Mouse (Mus musculus) testis, adult 2 months (tissue): ENCODE measurements around the gene Gm13889.

Source experiments
- CTCF ChIP-seq: fragments of 200-500 bp; IDR thresholded peaks from 2 replicates; pipeline ENCODE4 v1.5.1; 2012; ENCODE audit warnings: low read depth, mild to moderate bottlenecking, inconsistent platforms, low read length, moderate library complexity; ENCODE audit not compliant: control insufficient read depth, insufficient read depth, insufficient replicate concordance
- POLR2A ChIP-seq: fragments of 200-500 bp; IDR thresholded peaks from 2 replicates; pipeline ENCODE4 v1.6.1; 2012; ENCODE audit warnings: low read depth, mild to moderate bottlenecking, inconsistent platforms, low read length, moderate library complexity; ENCODE audit not compliant: control insufficient read depth

GRCm38 (mm10) chr2:93976436-93977252 is 19.6 kb upstream of the Gm13889 start:
- no peak for TF ChIP-seq CTCF
- no peak for TF ChIP-seq POLR2A
